Mouse (Mus musculus) telencephalon, adult 2 months (tissue): ENCODE results near the gene Map4k4.

ENCODE experiments used
- DNase-seq: peaks from one replicate; pipeline ENCODE4 v3.0.0-alpha.2; 2011; ENCODE audit warnings: low read depth, low spot score

Gene Map4k4

GRCm38 (mm10) chr1:39963821-39964220 lies 63.1 kb downstream of the Map4k4 start:
- DNase-seq: no peak

- no peak for DNase-seq
Observed at GRCm38 (mm10) chr1:39964427-39964826, 63.7 kb downstream of the Map4k4 start.

- no peak for DNase-seq
Observed at GRCm38 (mm10) chr1:39965461-39965860, 64.7 kb downstream of the Map4k4 start.

- DNase-seq: no peak
Observed at GRCm38 (mm10) chr1:39968999-39969398, 68.3 kb downstream of the Map4k4 start.

- no peak for DNase-seq
Observed at GRCm38 (mm10) chr1:39969771-39970406, 69.2 kb downstream of the Map4k4 start.

GRCm38 (mm10) chr1:39972411-39972810 lies 71.7 kb downstream of the Map4k4 start:
- DNase-seq: no peak

- DNase-seq: no peak
Observed at GRCm38 (mm10) chr1:39973911-39974310, 73.2 kb downstream of the Map4k4 start.

- DNase-seq: no peak
Observed at GRCm38 (mm10) chr1:39975005-39975404, 74.3 kb downstream of the Map4k4 start.

- no peak for DNase-seq
Observed at GRCm38 (mm10) chr1:39976107-39976506, 75.4 kb downstream of the Map4k4 start.

GRCm38 (mm10) chr1:39976847-39977744 lies 76.4 kb downstream of the Map4k4 start:
- DNase-seq: no peak

GRCm38 (mm10) chr1:39978781-39979486 lies 78.2 kb downstream of the Map4k4 start:
- DNase-seq: no peak

- no peak for DNase-seq
Observed at GRCm38 (mm10) chr1:39980314-39981290, 79.9 kb downstream of the Map4k4 start.

- DNase-seq: no peak
Observed at GRCm38 (mm10) chr1:39981970-39982369, 81.3 kb downstream of the Map4k4 start.

GRCm38 (mm10) chr1:39982727-39983487 lies 82.2 kb downstream of the Map4k4 start:
- no peak for DNase-seq

- no peak for DNase-seq
Observed at GRCm38 (mm10) chr1:39984331-39984730, 83.6 kb downstream of the Map4k4 start.

GRCm38 (mm10) chr1:39986820-39987219 lies 86.1 kb downstream of the Map4k4 start:
- DNase-seq: no peak

- no peak for DNase-seq
Observed at GRCm38 (mm10) chr1:39988841-39989240, 88.1 kb downstream of the Map4k4 start.

GRCm38 (mm10) chr1:39990041-39990440 lies 89.3 kb downstream of the Map4k4 start:
- DNase-seq: no peak

GRCm38 (mm10) chr1:39993921-39994320 lies 93.2 kb downstream of the Map4k4 start:
- DNase-seq: no peak

- no peak for DNase-seq
Observed at GRCm38 (mm10) chr1:39995593-39995992, 94.9 kb downstream of the Map4k4 start.
